8 mouse cellular contexts compared by ENCODE assay signal in the genomic region with DNA sequence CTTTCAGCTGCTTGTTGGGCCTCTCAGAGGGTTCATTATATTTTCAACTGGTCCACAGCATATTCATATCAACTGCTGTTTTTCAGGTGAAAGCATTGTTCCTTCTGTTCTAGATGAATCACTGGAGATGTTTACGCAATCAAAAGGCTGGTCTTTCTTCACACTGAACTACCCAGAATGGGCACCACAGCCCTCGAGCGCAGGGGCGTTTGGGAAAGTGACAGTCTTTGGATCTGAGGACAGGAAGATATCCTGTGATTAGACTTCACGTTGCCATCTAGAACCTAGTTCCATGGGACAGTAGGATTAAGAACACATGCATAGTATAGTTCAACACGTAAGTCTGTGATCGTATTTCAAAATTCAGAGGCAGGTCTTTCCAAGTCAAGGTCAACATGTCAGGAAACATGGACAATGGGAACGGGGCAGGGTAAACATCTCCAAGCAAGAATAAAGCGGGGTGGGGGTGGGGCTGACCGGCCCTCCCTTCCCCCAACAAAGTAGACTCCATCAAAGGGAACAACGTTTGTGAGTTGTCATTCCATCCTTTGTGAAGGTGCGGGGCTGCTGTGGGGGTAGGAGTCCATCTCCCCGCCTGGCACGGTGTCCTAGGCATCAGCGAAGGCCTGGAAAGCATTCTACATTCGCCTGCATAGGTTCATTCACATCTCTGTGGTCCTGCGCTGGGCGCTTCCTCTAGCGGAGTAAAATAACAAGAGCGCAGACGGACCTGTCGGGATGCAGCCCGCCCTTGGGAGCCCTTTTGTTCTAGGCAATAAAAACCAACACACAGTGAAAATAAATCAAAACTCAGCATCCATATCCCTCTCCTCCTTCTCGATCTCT. TPM values are rescaled to one million over a fixed set of nuclear protein-coding genes. Genes with fewer than 3 reads are reported as not detected.
DNase-seq lines count a peak whose midpoint lies in the region; ATAC-seq and TF ChIP-seq lines count a peak whose summit lies in the region.

A gene (plus strand): TSS at position 806 of the 846 bp plus-strand sequence.

- peak; percentile 27 to 41 for DNase-seq in left cerebral cortex, adult 18-20 months (ENCODE audit: low spot score in 2 of 2)
- DNase-seq in left cerebral cortex, adult 11 months (ENCODE audit: low spot score) = no peak
- DNase-seq in cerebellum, adult 8-10 months = peak; percentile 59
- DNase-seq in kidney, adult 18-20 months = peak; percentile 15
- DNase-seq in thymus, postnatal 10 days (ENCODE audit: low spot score in 2 of 2) = no peak

- whole genome bisulfite sequencing in limb, embryonic 15.5 days = 14% methylated on average over 24 of the region's 24 CpGs
- WGBS in olfactory bulb, adult 2 months = 12% methylated on average over 24 of the region's 24 CpGs

- peak within 1 kb of the TSS; percentile 85 for H3K4me2 ChIP-seq in limb, embryonic 15.5 days

- no peak for TF ChIP-seq CTCF in olfactory bulb, adult 2 months (IDR thresholded peaks at IDR 0.05; ENCODE audit: insufficient read depth, low read depth, low read length)

- H3K4me3 ChIP-seq in limb, embryonic 15.5 days = peak within 1 kb of the TSS; percentile 56
- H3K4me3 ChIP-seq in olfactory bulb, adult 2 months (ENCODE audit: insufficient read depth, low read depth, low read length) = peak within 1 kb of the TSS; percentile 70

- peaks cover 16% of the 10 kb centered on the region for H3K4me1 ChIP-seq in limb, embryonic 15.5 days
- H3K4me1 ChIP-seq in olfactory bulb, adult 2 months (ENCODE audit: control insufficient read depth, insufficient read depth, low read length) = peaks cover 10% of the 10 kb centered on the region

- peak within 1 kb of the TSS; percentile 39 for H3K9ac ChIP-seq in limb, embryonic 15.5 days

- H3K27ac ChIP-seq in limb, embryonic 15.5 days = peak within 1 kb of the TSS; percentile 77
- peak within 1 kb of the TSS; percentile 87 for H3K27ac ChIP-seq in olfactory bulb, adult 2 months (ENCODE audit: insufficient read depth, low read depth, low read length)

- no peak for TF ChIP-seq POLR2A in olfactory bulb, adult 2 months (IDR thresholded peaks at IDR 0.05; ENCODE audit: insufficient read depth, low read depth, low read length)

- H3K9me3 ChIP-seq in limb, embryonic 15.5 days = no peaks in the 10 kb centered on the region

- peak; percentile 63 for ATAC-seq in frontal cortex, adult (ENCODE audit: low TSS enrichment)
- ATAC-seq in limb, embryonic 15.5 days (ENCODE audit: insufficient number of reproducible peaks, low FRiP score, low TSS enrichment, low read depth) = no peak

- H3K36me3 ChIP-seq in limb, embryonic 15.5 days = no peaks in the 10 kb centered on the region

- no peaks in the 10 kb centered on the region for H3K27me3 ChIP-seq in limb, embryonic 15.5 days

RNA-seq across cellular contexts. Expression of the gene that starts here (rescaled TPM):
- 10 to 100 TPM; 68.1 to 71.9 TPM for total RNA-seq in left cerebral cortex, adult 18-20 months (2021)
- 10.6 TPM in 2 replicates for polyA plus RNA-seq in limb, embryonic 15.5 days (2015; fragmentation: Nextera tagmentation; extraction: Ambion mirVana)
- polyA plus RNA-seq in olfactory bulb, adult 2 months (2012; ENCODE audit: insufficient read depth, insufficient read length, low replicate concordance, missing spikeins) = not detected in 2 replicates

Comparison
In these comparisons a context has a peak if more than half of its experiments do, and no peak if none do; other contexts are left out.
1. RNA of the gene that starts here (polyA plus RNA-seq): 10.6 TPM in limb, embryonic 15.5 days; not detected in olfactory bulb, adult 2 months; every median in the first group is over 10 times any median in the second.
2. DNase-seq: peak in left cerebral cortex, adult 18-20 months (2 of 2), cerebellum, adult 8-10 months (single experiment) and kidney, adult 18-20 months (single experiment); none in left cerebral cortex, adult 11 months (single experiment) and thymus, postnatal 10 days (0 of 2).